Mouse (Mus musculus): ENCODE measurements around the gene Cggbp1.
A peak's percentile ranks its signal among the peaks of the same experiment; 100 is the strongest.
"Not testable (repeated sequence)": the region's sequence is repeated elsewhere in the genome, so short reads cannot be mapped to it uniquely, and the experiment has no call there.

Gene Cggbp1

GRCm38 (mm10) chr16:64851563-64852362 lies at the start of gene Cggbp1, which contains the start of gene Zfp654:
Gene Cggbp1, plus strand, starts transcription at chr16:64851996.
Gene Zfp654, minus strand, starts transcription at chr16:64851652.
- peak; percentile 99 for DNase-seq (ENCODE audit: low spot score)

DNA sequence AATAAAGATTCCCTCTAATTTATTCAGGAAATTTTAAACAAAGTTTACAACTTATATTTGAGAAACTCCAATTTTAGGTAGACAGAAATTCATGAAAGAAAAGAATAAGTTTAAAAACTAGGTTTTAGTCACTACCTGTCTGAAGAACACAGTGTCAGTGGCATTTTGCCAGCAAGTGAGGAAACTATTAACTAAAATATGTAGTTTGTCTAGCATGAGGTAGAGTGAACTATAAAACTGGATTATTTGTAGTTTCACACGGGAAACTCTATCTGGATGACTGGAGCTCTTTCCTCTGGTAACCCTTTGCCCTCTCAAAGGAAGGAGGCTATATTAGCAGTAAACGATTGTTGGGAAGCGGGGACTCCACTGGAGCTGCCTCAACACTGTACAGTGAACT lies 48.8 kb upstream of the Cggbp1 start:
- no peak for DNase-seq (ENCODE audit: low spot score)

GRCm38 (mm10) chr16:64817094-64817765 lies 34.6 kb upstream of the Cggbp1 start:
- DNase-seq (ENCODE audit: low spot score) = no peak

DNA sequence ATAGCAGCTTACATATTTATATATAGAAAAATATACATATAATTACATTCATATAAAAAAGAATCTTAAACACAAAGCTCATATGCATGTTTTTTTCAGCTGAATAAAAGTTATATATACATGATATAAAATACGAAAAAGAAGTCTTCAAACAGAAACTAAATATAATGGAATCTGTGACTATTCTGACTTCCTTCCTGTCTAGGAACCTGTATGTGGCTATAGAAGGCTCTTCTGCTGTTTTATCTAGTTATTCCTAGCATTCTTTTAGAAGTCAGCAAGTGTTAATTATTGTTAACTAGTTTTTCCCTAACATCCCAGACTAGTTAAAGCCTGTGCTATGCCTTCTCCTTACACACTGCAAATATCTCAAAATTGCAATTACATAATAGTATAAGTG lies 27.9 kb upstream of the Cggbp1 start:
- no peak for DNase-seq (ENCODE audit: low spot score)

DNA sequence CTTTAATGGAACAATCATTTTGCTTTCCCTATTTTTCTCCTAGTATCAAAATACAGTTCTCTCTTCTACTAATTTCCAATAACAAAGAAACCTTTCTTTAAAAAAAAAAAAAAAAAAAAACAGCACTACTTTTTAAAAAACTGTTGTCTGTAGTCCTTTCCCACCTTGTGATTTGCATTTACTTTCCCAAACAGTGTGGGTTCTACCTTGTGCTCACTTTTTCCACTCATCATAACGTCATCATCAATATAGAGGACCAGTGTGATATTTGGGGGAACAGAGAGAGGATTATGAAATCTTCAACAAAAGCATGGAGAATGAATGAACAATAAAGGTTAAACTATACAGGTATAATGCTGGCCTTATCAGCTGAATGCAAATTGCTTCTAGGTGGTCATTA lies 27.3 kb upstream of the Cggbp1 start:
- DNase-seq (ENCODE audit: low spot score) = no peak

DNA sequence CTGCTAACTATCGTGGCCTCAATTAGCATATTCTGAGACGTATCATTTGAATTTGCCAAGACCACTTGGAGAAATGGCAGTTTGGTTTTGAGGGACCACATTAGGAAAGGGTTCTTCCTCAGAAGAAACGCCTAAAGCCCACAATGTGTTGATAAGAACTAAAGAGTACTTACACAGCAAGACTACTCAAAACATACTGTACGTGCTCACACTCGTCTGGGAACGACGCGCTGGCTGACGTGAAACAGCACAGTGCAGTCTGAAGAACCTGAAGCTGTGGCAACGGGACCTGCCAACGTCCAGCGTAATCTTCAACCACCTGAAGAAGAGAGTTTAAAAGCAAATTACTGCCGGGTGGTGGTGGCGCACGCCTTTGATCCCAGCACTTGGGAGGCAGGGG lies 21.5 kb upstream of the Cggbp1 start:
- DNase-seq (ENCODE audit: low spot score) = no peak

- no peak for DNase-seq (ENCODE audit: low spot score)
Measured at GRCm38 (mm10) chr16:64835996-64836545, 15.7 kb upstream of the Cggbp1 start.

- no peak for DNase-seq (ENCODE audit: low spot score)
Measured at GRCm38 (mm10) chr16:64836709-64837108, 15.1 kb upstream of the Cggbp1 start.

GRCm38 (mm10) chr16:64841481-64842373 lies 10.1 kb upstream of the Cggbp1 start:
- no peak for DNase-seq (ENCODE audit: low spot score)

GRCm38 (mm10) chr16:64842374-64842729 lies 9.4 kb upstream of the Cggbp1 start:
- no peak for DNase-seq (ENCODE audit: low spot score)

GRCm38 (mm10) chr16:64845947-64846346 lies 5.8 kb upstream of the Cggbp1 start:
- no peak for DNase-seq (ENCODE audit: low spot score)

GRCm38 (mm10) chr16:64850287-64851084 lies 1.3 kb upstream of the Cggbp1 start:
- DNase-seq (ENCODE audit: low spot score) = no peak

- peak; percentile 7 for DNase-seq (ENCODE audit: low spot score)
Measured at GRCm38 (mm10) chr16:64851085-64851562, 672 bp upstream of the Cggbp1 start.

GRCm38 (mm10) chr16:64852441-64852871 lies 660 bp downstream of the Cggbp1 start:
- no peak for DNase-seq (ENCODE audit: low spot score)

DNA sequence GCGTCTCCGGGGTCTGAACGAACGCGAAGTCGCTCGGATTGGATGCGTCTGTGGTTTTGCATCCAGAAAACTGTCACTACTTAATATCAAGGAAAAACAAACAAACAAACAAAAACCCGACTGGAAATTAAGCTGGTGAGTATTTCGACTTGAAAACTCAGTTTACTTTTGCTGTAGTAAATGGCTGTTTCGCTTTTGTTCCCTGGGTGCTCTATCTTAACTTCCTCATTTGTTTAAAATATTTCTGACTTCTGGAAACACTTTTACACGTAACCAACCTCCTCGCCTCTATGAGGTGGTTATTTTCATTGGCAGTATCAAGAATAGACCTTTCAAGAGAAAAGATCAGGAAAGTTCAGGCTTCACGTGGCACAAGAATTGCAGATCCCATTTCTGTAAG lies 1.1 kb downstream of the Cggbp1 start:
- DNase-seq (ENCODE audit: low spot score) = no peak

GRCm38 (mm10) chr16:64856946-64857345 lies 5.2 kb downstream of the Cggbp1 start:
- no peak for DNase-seq (ENCODE audit: low spot score)

DNA sequence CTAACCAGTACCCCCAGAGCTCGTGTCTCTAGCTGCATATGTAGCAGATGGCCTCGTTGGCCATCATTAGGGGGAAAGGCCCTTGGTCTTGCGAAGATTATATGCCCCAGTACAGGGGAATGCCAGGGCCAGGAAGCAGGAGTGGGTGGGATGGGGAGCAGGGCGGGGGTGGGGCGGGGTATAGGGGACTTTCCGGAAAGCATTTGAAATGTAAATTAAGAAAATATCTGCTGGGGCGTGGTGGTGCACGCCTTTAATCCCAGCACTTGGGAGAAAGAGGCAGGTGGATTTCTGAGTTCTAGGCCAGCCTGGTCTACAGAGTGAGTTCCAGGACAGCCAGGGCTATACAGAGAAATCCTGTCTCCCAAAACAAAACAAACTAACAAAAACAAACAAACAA lies 14.0 kb downstream of the Cggbp1 start:
- not testable (repeated sequence) for DNase-seq (ENCODE audit: low spot score)

DNA sequence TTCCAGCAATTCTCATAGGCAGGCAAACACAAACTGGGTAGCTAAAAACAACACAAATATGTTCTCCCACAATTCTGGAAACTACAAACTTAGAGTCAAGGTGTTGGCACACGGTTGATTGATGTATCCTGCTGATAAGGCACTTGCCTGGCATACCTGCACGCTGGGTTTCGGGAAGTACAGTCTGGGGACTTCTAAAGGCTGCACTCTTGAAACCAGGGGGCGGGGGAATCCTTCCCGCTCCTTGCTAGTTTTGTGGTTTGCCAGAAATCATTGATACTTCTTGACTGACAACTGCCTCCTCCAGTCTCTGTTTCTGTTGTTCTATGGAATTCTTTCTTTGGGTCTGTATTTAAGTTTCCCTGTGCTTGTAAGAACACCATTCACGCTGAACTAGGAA lies 16.8 kb downstream of the Cggbp1 start:
- DNase-seq (ENCODE audit: low spot score) = no peak

DNA sequence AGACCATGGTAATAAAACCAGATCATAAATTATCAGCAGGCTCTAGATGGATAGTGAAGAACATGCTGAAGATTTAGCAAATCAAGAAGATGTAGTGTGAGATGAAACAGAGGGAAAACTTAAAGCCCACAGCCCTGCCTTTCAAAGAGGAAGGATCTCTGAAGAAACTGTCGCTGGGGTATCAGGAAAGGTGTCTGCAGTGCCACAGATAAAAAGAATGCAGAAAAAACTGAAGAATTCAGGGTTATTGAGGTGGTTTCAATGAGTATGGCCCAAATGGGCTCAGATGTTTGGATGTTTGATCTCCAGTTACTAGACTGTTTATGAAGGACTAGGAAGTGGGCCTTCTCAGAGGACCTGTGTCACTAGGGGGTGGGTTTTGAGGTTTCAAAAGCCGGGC lies 17.8 kb downstream of the Cggbp1 start:
- DNase-seq (ENCODE audit: low spot score) = no peak

DNA sequence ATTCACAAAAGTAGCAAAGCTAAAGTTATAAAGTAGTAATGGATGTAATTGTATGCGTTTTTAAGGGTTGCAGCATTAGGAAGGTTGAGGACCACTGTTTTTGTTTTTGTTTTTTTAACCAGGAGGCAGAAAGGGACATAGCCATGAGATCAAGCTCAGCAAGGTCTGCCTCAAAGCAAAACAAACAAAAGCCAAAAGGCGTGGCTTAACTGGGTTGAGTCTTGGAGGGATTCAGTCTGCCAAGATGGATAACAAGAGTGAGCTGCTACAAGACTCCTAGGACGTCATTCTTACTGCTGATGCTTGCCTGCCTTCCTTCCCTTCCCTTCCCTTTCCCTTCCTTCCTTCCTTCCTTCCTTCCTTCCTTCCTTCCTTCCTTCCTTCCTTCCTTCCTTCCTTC lies 20.5 kb downstream of the Cggbp1 start:
- DNase-seq (ENCODE audit: low spot score) = no peak

DNA sequence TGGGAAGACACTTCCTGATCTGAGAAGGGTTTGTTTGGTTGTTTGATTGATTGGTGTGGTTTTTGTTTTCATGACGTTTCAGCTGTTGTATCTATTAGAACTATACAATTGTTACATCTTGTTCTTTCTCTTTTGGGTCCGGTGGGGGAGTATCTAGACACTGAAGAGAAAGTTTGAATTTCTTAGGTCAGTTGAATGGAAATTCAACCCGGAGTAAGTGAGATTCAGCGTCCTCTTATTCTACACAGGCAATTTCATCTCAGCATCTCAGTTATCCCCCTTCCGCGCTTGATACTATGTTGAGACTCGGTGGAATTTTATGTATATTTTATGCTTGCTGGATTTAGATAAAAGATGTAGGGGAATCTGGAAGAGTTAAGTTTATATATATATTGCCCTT lies 21.0 kb downstream of the Cggbp1 start:
- no peak for DNase-seq (ENCODE audit: low spot score)
